Mouse (Mus musculus): Measurements from ENCODE around the gene Tmem63b. TPM values are rescaled to one million over a fixed set of nuclear protein-coding genes. Genes with fewer than 3 reads are reported as not detected.

Tmem63b gene
- polyA plus RNA-seq, 1 experiment from 2014 or later = 22.6 TPM

DNA sequence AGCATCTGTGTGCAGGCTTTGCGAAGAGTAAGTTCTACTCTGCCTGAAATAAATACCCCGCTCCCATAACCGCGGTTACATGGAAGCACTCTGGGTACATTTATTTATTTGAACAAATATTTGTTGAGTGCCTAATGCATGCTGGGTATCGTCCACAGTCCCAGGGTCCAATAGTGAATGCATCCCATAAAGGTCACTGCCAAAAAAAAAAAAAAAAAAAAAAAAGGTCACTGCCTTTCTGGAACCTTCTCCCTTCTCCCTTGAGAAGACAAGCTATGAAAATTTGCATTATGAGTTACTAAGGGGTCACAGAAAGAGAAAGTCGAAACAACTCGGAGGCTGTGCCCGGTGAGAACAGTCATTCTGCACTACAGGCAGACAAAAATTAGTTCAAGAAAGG lies 44.7 kb downstream of the Tmem63b start:
- Histone ChIP-seq H3K4me1 (replicated peaks; ENCODE audit: control insufficient read depth, insufficient read depth, low read length) (no peaks in the 10 kb centered on the region), H3K36me3 (ENCODE audit: control insufficient read depth, insufficient read depth) (no peaks in the 10 kb centered on the region), H3K27ac (ENCODE audit: low read depth, low read length) (no peak overlapping the region), H3K4me3 (ENCODE audit: low read depth, low read length) (no peak overlapping the region), H3K4me2 (replicated peaks; ENCODE audit: low read depth) (no peak overlapping the region), H3K27me3 (replicated peaks; ENCODE audit: control insufficient read depth, insufficient read depth, low read length) (no peaks in the 10 kb centered on the region), H3K9ac (ENCODE audit: low read depth, low read length) (no peak overlapping the region), H3K9me3 (ENCODE audit: control insufficient read depth) (no peaks in the 10 kb centered on the region)
- 78% methylated on average over 8 of the region's 8 CpGs for WGBS
- TF ChIP-seq CTCF (IDR thresholded peaks at IDR 0.05; ENCODE audit: low read depth) = no peak
- no peak for ATAC-seq

GRCm38 (mm10) chr17:45638596-45639295 lies 48.0 kb downstream of the Tmem63b start:
- 75% methylated on average over 16 of the region's 16 CpGs for WGBS
- Histone ChIP-seq H3K27me3 (replicated peaks; ENCODE audit: control insufficient read depth, insufficient read depth, low read length) (no peaks in the 10 kb centered on the region), H3K9me3 (ENCODE audit: control insufficient read depth) (no peaks in the 10 kb centered on the region), H3K9ac (ENCODE audit: low read depth, low read length) (no peak overlapping the region), H3K4me3 (ENCODE audit: low read depth, low read length) (no peak overlapping the region), H3K27ac (ENCODE audit: low read depth, low read length) (no peak overlapping the region), H3K4me2 (replicated peaks; ENCODE audit: low read depth) (no peak overlapping the region), H3K4me1 (replicated peaks; ENCODE audit: control insufficient read depth, insufficient read depth, low read length) (no peaks in the 10 kb centered on the region), H3K36me3 (ENCODE audit: control insufficient read depth, insufficient read depth) (no peaks in the 10 kb centered on the region)
- TF ChIP-seq CTCF (IDR thresholded peaks at IDR 0.05; ENCODE audit: low read depth) = no peak
- ATAC-seq = no peak

DNA sequence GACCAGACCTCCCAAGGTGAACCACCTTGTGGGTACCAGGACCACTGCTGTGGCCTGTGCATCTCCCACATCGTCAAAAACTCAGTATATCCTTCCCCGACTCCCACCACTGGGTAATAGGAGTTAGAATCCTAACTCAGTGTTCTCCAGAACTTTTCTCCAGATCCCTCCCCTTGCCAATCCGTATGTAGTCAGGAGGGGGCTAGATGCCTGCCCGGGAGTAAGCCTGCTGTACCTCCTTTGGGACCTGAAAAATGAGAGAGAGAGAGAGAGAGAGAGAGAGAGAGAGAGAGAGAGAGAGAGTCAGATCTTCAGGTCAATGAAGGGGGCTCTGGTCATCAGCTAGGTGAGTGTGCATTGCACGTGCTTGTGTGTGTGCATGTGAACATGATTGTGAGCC lies 52.7 kb downstream of the Tmem63b start:
- Histone ChIP-seq H3K9ac (ENCODE audit: low read depth, low read length) (no peak overlapping the region), H3K27ac (ENCODE audit: low read depth, low read length) (no peak overlapping the region), H3K4me2 (replicated peaks; ENCODE audit: low read depth) (no peak overlapping the region), H3K4me3 (ENCODE audit: low read depth, low read length) (no peak overlapping the region), H3K9me3 (ENCODE audit: control insufficient read depth) (no peaks in the 10 kb centered on the region), H3K36me3 (ENCODE audit: control insufficient read depth, insufficient read depth) (no peaks in the 10 kb centered on the region), H3K27me3 (replicated peaks; ENCODE audit: control insufficient read depth, insufficient read depth, low read length) (no peaks in the 10 kb centered on the region), H3K4me1 (replicated peaks; ENCODE audit: control insufficient read depth, insufficient read depth, low read length) (peaks cover 8% of the 10 kb centered on the region; the same call in 1 of the 2 replicates)
- no peak for ATAC-seq
- TF ChIP-seq CTCF (IDR thresholded peaks at IDR 0.05; ENCODE audit: low read depth) = no peak
- 81% methylated on average over 5 of the region's 5 CpGs for WGBS

DNA sequence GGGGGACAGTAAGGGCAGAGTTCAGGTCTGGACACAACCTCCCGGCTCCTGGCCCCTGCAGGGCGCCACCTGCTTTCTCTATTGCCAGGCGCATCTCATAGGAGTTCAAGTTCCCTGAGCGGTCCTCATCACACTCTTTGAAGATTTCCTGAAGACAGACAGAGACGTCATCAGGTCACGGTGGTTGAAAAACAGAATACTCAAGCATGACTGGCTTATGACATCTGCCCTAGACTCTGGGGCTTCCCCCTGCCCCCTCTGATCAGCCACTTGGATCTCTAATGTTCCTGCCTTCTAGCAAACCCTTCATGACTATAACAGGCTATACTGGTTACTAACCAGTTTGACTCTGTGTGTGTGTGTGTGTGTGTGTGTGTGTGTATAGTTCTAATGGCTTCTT lies 54.8 kb downstream of the Tmem63b start:
- Histone ChIP-seq H3K36me3 (ENCODE audit: control insufficient read depth, insufficient read depth) (no peaks in the 10 kb centered on the region), H3K9me3 (ENCODE audit: control insufficient read depth) (no peaks in the 10 kb centered on the region), H3K4me2 (replicated peaks; ENCODE audit: low read depth) (no peak overlapping the region), H3K9ac (ENCODE audit: low read depth, low read length) (no peak overlapping the region), H3K27ac (ENCODE audit: low read depth, low read length) (no peak overlapping the region), H3K27me3 (replicated peaks; ENCODE audit: control insufficient read depth, insufficient read depth, low read length) (no peaks in the 10 kb centered on the region), H3K4me1 (replicated peaks; ENCODE audit: control insufficient read depth, insufficient read depth, low read length) (peaks cover 8% of the 10 kb centered on the region; the same call in 1 of the 2 replicates), H3K4me3 (ENCODE audit: low read depth, low read length) (no peak overlapping the region)
- no peak; the same call in 1 of the 2 replicates for ATAC-seq
- WGBS = 62% methylated on average over 6 of the region's 6 CpGs
- TF ChIP-seq CTCF (IDR thresholded peaks at IDR 0.05; ENCODE audit: low read depth) = 0 out of 2 replicates have a peak, but pooled peaks have one; percentile 1

DNA sequence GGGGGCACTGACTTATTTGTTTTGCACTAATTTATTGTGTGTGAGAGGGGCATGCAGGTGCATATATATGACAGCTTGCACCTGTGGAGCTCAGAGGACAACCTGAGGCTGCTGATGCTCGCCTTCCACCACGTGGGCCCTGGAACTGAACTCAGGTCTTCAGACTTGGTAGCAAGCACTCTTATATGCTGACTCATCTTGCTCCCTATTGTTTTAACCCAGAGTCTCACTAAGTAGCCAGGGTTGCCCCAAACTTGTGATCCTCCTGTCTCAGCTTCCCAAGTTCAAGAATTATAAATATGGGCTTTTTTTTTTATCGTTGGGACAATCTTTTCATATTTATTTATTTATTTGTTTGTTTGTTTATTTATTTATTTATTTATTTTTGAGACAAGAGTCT lies 55.7 kb downstream of the Tmem63b start:
- WGBS = 70% methylated on average over 3 of the region's 3 CpGs
- no peak overlapping the region for H3K27ac ChIP-seq (ENCODE audit: low read depth, low read length)
- H3K9ac ChIP-seq (ENCODE audit: low read depth, low read length) = no peak overlapping the region
- no peaks in the 10 kb centered on the region for H3K9me3 ChIP-seq (ENCODE audit: control insufficient read depth)
- no peak overlapping the region for H3K4me2 ChIP-seq (replicated peaks; ENCODE audit: low read depth)
- no peaks in the 10 kb centered on the region for H3K27me3 ChIP-seq (replicated peaks; ENCODE audit: control insufficient read depth, insufficient read depth, low read length)
- no peak for ATAC-seq
- no peaks in the 10 kb centered on the region for H3K36me3 ChIP-seq (ENCODE audit: control insufficient read depth, insufficient read depth)
- no peak for TF ChIP-seq CTCF (IDR thresholded peaks at IDR 0.05; ENCODE audit: low read depth)
- peaks cover 11% of the 10 kb centered on the region; the same call in 1 of the 2 replicates for H3K4me1 ChIP-seq (replicated peaks; ENCODE audit: control insufficient read depth, insufficient read depth, low read length)
- no peak overlapping the region for H3K4me3 ChIP-seq (ENCODE audit: low read depth, low read length)

DNA sequence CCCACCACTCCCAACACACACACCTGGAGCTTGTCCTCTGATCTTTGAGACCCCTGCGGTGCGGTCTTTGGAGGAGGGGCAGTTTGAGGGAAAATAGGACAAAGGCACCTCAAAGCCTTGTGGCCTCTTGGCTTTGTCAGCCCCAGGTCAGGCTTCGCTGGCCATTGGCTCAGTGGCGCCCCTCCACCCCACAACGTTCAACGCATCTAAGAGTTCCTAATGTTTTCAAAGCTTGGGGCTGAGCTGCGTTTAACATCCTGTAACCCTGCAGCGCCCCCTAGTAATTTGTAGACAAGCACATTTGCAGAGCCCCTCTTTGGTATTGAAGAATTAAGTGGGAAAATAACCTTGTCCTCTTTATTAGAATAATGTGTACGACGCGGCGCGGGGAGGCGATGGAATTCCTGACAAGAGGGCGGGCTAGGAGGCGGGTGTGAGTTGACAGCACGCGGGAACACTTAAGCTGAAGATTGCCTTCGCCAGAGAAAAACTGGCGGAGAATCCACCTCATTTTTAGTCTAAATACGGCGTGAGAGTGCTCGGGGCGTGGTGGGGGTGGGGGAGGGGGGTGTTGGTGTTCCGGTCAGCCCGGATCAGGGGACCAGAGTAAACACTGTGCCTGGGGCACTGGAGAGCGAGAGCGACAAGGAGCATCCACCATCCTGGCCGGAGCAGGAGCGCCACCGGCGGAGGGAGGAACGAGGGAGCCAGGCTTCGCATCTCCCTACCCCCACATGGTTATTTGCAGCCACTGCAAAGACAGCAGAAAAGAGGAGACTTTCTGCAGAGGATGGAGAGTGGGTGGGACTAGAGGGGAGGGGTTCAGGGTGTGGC lies 56.6 kb downstream of the Tmem63b start:
- Histone ChIP-seq H3K9ac (ENCODE audit: low read depth, low read length) (0 out of 2 replicates have a peak overlapping the region, but pooled peaks have one; percentile 19), H3K27ac (ENCODE audit: low read depth, low read length) (no peak overlapping the region), H3K9me3 (ENCODE audit: control insufficient read depth) (no peaks in the 10 kb centered on the region), H3K4me3 (ENCODE audit: low read depth, low read length) (peak overlapping the region; percentile 25), H3K27me3 (replicated peaks; ENCODE audit: control insufficient read depth, insufficient read depth, low read length) (no peaks in the 10 kb centered on the region), H3K36me3 (ENCODE audit: control insufficient read depth, insufficient read depth) (no peaks in the 10 kb centered on the region), H3K4me1 (replicated peaks; ENCODE audit: control insufficient read depth, insufficient read depth, low read length) (peaks cover 11% of the 10 kb centered on the region; the same call in 1 of the 2 replicates), H3K4me2 (replicated peaks; ENCODE audit: low read depth) (peak overlapping the region; percentile 70)
- ATAC-seq = peak; percentile 16; the same call in 1 of the 2 replicates
- TF ChIP-seq CTCF (IDR thresholded peaks at IDR 0.05; ENCODE audit: low read depth) = peak; percentile 79
- 3% methylated on average over 34 of the region's 34 CpGs for WGBS

Measured in intestine, postnatal 0 days (tissue).